Mouse (Mus musculus): ENCODE data around the gene Pacs1.

DNA sequence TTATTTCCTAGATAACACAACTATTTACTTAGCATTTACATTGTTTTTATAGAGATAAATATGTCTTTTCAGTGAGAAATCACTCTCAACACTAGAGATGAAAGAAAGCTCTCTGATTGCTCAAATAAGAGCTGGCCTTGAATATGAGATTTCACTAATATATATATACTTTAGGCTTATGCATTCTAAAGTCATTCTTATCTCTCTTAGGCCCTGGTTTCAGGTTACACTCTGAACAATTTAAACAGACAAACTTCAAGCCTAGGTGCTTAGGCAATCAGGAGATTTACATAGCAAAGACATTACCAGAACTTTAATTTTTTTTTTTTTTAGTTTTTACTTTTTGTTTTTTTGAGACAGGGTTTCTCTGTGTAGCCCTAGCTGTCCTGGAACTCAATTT is 80.5 kb downstream of the Pacs1 start:
- TF ChIP-seq HCFC1 (IDR thresholded peaks at IDR 0.05; ENCODE audit: borderline replicate concordance, insufficient read depth, low read length) (no peak), ZC3H11A (IDR thresholded peaks at IDR 0.05; ENCODE audit: borderline replicate concordance, low read depth, low read length) (no peak), ZNF384 (IDR thresholded peaks at IDR 0.05; ENCODE audit: low read depth, low read length) (no peak)
